Mouse (Mus musculus) skeletal muscle tissue, adult 2 months (tissue): ENCODE data around the gene Vmn2r16.

Experiments used
- DNase-seq: peaks from one replicate; pipeline ENCODE4 v3.0.0-alpha.2; 2012; ENCODE audit warnings: low read depth, low spot score

Gene Vmn2r16

DNA sequence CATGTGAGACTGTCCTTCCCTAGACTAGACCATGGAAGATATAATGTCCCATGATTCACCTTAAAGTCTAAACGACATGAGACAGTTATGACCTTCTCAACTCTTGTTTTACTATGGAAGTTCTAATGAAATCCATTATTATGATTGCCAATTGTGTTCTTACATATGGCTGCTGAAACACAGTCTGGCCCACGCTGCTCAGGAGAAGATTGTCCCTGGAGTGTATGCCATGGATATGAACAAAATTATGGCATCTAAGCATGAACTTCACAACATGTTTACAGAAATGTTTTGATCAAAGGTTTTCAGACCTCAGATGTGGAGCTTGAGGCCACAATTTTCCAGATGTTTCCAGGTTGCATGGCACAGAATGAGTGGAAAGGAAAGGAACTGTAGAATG is at the start of gene Vmn2r16:
Vmn2r16 (plus strand) TSS at position 301 of the 400 bp plus-strand sequence.
- DNase-seq, result no peak

DNA sequence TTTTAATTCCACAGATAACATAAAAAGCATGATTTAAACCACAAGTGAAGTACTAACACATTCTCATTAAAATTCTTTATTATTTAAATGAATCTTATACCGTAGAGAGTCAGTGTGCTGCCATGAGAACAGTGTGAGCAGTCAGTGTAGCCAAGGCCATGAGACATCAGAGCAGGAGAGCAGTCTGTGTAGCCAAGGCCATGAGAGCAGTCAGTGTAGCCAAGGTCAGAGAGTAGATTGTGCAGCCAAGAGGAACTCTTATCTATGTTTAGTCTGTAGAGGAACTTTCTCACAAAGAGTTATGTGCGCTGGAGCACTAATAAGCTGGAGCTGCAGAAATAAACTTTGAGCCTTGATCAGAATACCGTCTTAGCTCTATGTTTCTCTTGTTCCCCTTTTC is 35.3 kb upstream of the Vmn2r16 start:
- no peak for DNase-seq

DNA sequence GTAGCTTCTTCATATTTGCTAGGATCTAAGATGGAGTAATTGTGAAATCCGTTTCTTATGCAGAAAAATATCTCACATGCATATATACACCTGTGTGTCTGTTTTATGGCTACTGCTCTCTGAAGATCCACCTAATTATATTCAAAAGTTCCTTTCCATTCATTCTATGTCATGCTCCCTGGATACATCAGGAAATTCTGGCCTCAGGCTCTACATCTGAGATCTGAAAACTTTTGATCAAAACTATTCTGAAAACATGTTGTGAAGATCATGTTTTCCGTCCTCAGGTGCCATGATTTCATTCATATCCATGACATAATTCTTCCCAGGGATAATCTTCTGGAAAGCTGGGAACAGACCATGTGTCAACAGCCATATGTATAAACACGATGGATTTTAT is 32.4 kb upstream of the Vmn2r16 start, which contains the start of gene Vmn2r15:
Vmn2r15 (minus strand) TSS at position 101 of the 400 bp plus-strand sequence.
- DNase-seq, result no peak

DNA sequence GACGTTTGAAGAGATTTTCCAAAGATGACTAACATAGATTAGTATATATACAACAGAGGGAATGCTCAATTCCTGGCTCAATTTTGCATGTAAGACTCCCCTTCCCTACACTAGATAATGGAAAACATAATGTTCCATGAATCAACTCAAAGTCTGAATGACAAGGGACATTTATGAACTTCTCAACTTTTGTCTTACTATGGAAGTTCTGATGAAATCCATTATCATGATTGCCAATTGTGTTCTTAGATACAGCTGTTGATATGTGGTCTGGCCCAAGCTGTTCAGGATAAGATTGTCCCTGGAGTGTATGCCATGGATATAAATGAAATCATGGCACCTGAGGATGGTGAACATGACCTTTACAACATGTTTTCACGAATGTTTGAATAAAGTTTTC is 89.4 kb downstream of the Vmn2r16 start, which contains the start of gene Vmn2r17:
Vmn2r17 (plus strand) TSS at position 301 of the 400 bp plus-strand sequence.
- no peak for DNase-seq
